11 mouse cellular contexts compared by ENCODE assay signal in genomic region chr7:144764537-144765282, GRCm38 (mm10). TPM values are rescaled to one million over a fixed set of nuclear protein-coding genes. Genes with fewer than 3 reads are reported as not detected.
DNase-seq lines count a peak whose midpoint lies in the region; ATAC-seq and TF ChIP-seq lines count a peak whose summit lies in the region.
"Had no signal": no experiment of that assay in that cellular context is flagged by ENCODE, and none has a peak within 500 bp of the region (broad histone marks: within the 10 kb centered on the region; RNA-seq: fewer than 3 reads in every experiment).

No protein-coding gene starts in this region.

- no peaks in the 10 kb centered on the region for H3K9me3 ChIP-seq in lung, postnatal 0 days (ENCODE audit: low read length)
- H3K9me3 ChIP-seq: lung, embryonic 15.5 days had no signal

- peaks cover 2% of the 10 kb centered on the region; the same call in 1 of the 2 replicates for H3K4me1 ChIP-seq in lung, postnatal 0 days (ENCODE audit: insufficient read depth, low read depth, low read length)
- H3K4me1 ChIP-seq in lung, adult 2 months (ENCODE audit: control insufficient read depth, insufficient read depth, low read length) = no peaks in the 10 kb centered on the region

- no peaks in the 10 kb centered on the region for H3K27me3 ChIP-seq in lung, postnatal 0 days (replicated peaks; ENCODE audit: insufficient read depth, low read length)
- H3K27me3 ChIP-seq: lung, embryonic 15.5 days had no signal

- WGBS in lung, postnatal 0 days = 53% methylated on average over 11 of the region's 11 CpGs
- WGBS in lung, adult 2 months = 62% methylated on average over 11 of the region's 11 CpGs

- no peak for TF ChIP-seq EP300 in lung, postnatal 0 days (IDR thresholded peaks at IDR 0.05)

- no peak overlapping the region for H3K9ac ChIP-seq in lung, postnatal 0 days (replicated peaks; ENCODE audit: low read depth)
- H3K9ac ChIP-seq: lung, embryonic 15.5 days had no signal

- H3K36me3 ChIP-seq in lung, postnatal 0 days (ENCODE audit: insufficient read depth, low read length) = no peaks in the 10 kb centered on the region
- H3K36me3 ChIP-seq: lung, embryonic 15.5 days had no signal

- ATAC-seq in lung, postnatal 0 days = peak; percentile 41; the same call in 1 of the 2 replicates
- ATAC-seq in inflammation-experienced regulatory T-cells, adult 6 months = no peak

- peak overlapping the region; percentile 70 for H3K27ac ChIP-seq in gastrocnemius, adult 2 months
- H3K27ac ChIP-seq in lung, postnatal 0 days (ENCODE audit: low read length) = no peak overlapping the region
- H3K27ac ChIP-seq: lung, embryonic 15.5 days had no signal

- peak; percentile 48 for DNase-seq in gastrocnemius, adult 2 months
- DNase-seq in gastrocnemius, adult 18-20 months (ENCODE audit: low spot score) = no peak
- DNase-seq in lung, postnatal 0 days (ENCODE audit: low spot score) = no peak
- DNase-seq in lung, adult 2 months = no peak
- peak; percentile 49 to 51 for DNase-seq in heart, postnatal 14 days
- DNase-seq in lung, postnatal 36 days = peak; percentile 26
- DNase-seq in urinary bladder, postnatal 36 days (ENCODE audit: low spot score in 2 of 2) = no peak
- DNase-seq: embryo, embryonic 11 days; layer of hippocampus, adult 9-11 months had no signal

- no peak for TF ChIP-seq CTCF in gastrocnemius, adult 2 months (IDR thresholded peaks at IDR 0.05)
- no peak for TF ChIP-seq CTCF in lung, postnatal 0 days (IDR thresholded peaks at IDR 0.05)
- no peak for TF ChIP-seq CTCF in lung, adult 2 months (IDR thresholded peaks at IDR 0.05; ENCODE audit: insufficient read depth, low read length)

- TF ChIP-seq POLR2A in lung, adult 2 months (IDR thresholded peaks at IDR 0.05; ENCODE audit: borderline replicate concordance, extremely low read depth, low read depth, low read length) = no peak

- no peak overlapping the region for H3K4me3 ChIP-seq in gastrocnemius, adult 2 months
- no peak overlapping the region for H3K4me3 ChIP-seq in lung, postnatal 0 days (ENCODE audit: low read depth, low read length)
- H3K4me3 ChIP-seq in lung, adult 2 months (replicated peaks; ENCODE audit: extremely low read depth, low read depth, low read length) = no peak overlapping the region
- H3K4me3 ChIP-seq: lung, embryonic 15.5 days had no signal

- H3K4me2 ChIP-seq in lung, postnatal 0 days (replicated peaks; ENCODE audit: low read depth, low read length) = no peak overlapping the region
- H3K4me2 ChIP-seq: lung, embryonic 15.5 days had no signal

- intact Hi-C loops in gastrocnemius, adult 2 months (cut with DNase I) = no loop called here
- intact Hi-C loops in heart, postnatal 14 days (cut with DNase I) = no loop called here

RNA-seq across cellular contexts. Expression of gene Ano1, which starts 12.9 kb away (rescaled TPM):
- total RNA-seq in gastrocnemius, adult 2 months (2021) = 1 to 10 TPM; 2.9 to 3.7 TPM
- total RNA-seq in gastrocnemius, adult 18-20 months (2021) = 1 to 10 TPM; 2.3 to 3.4 TPM
- polyA plus RNA-seq in lung, postnatal 0 days (2015; fragmentation: Nextera tagmentation; extraction: Ambion mirVana) = 69.0 and 77.2 TPM in 2 replicates
- 86.3 and 92.3 TPM in 2 replicates for polyA plus RNA-seq in lung, adult 2 months (2012; rRNA removed)
- total RNA-seq in heart, postnatal 14 days (2021) = 10 to 100 TPM; 18.8 to 22.6 TPM
- polyA plus RNA-seq in inflammation-experienced regulatory T-cells, adult 6 months (2017; shearing (Covaris generic)) = not detected

Comparison
In these comparisons a context has a peak if more than half of its experiments do, and no peak if none do; other contexts are left out.
1. DNase-seq: peak in gastrocnemius, adult 2 months (single experiment), heart, postnatal 14 days (2 of 2) and lung, postnatal 36 days (single experiment); none in gastrocnemius, adult 18-20 months (single experiment), lung, postnatal 0 days (single experiment), lung, adult 2 months (single experiment) and urinary bladder, postnatal 36 days (0 of 2).
2. RNA of gene Ano1, which starts 12.9 kb away (total RNA-seq): 18.8 to 22.6 TPM in heart, postnatal 14 days; 2.9 to 3.7 TPM in gastrocnemius, adult 2 months and 2.3 to 3.4 TPM in gastrocnemius, adult 18-20 months; every median in the first group is over 4 times any median in the second.